Mouse (Mus musculus): ENCODE measurements around the gene Gatad2a. TPM values are rescaled to one million over a fixed set of nuclear protein-coding genes. Genes with fewer than 3 reads are reported as not detected.

The Gatad2a gene
- polyA plus RNA-seq, 1 experiment from 2014 or later = 52.2 TPM

GRCm38 (mm10) chr8:69882021-69882756 lies 114.0 kb downstream of the Gatad2a start:
- Histone ChIP-seq H3K27me3 (ENCODE audit: control insufficient read depth, insufficient read depth, low read length) (peaks cover 82% of the 10 kb centered on the region), H3K4me3 (ENCODE audit: control insufficient read depth in 1 of 2, insufficient read depth in 1 of 2, low read depth in 1 of 2, low read length in 2 of 2) (peak overlapping the region; percentile 40 to 44), H3K9ac (ENCODE audit: low read length) (peak overlapping the region; percentile 45), H3K36me3 (ENCODE audit: control insufficient read depth, insufficient read depth, low read length) (no peaks in the 10 kb centered on the region), H3K4me1 (ENCODE audit: control insufficient read depth in 2 of 2, insufficient read depth in 2 of 2, low read length in 2 of 2) (peaks cover 7 to 24% of the 10 kb centered on the region in 2 experiments; a peak in 3 of 4 replicates), H3K9me3 (ENCODE audit: control insufficient read depth, low read length) (no peaks in the 10 kb centered on the region), H3K4me2 (ENCODE audit: low read length) (peak overlapping the region; percentile 58), H3K27ac (replicated peaks in 1 of 2; ENCODE audit: control insufficient read depth in 1 of 2, insufficient read depth in 1 of 2, low read depth in 2 of 2, low read length in 2 of 2) (no peak overlapping the region)
- ATAC-seq (ENCODE audit: insufficient number of reproducible peaks, insufficient read depth, low FRiP score, low read depth) = no peak
- WGBS = 6% methylated on average over 102 of the region's 103 CpGs

GRCm38 (mm10) chr8:69881261-69881865 lies 114.8 kb downstream of the Gatad2a start:
- Histone ChIP-seq H3K4me1 (ENCODE audit: control insufficient read depth in 2 of 2, insufficient read depth in 2 of 2, low read length in 2 of 2) (peaks cover 6 to 19% of the 10 kb centered on the region in 2 experiments; a peak in 3 of 4 replicates), H3K27ac (replicated peaks in 1 of 2; ENCODE audit: control insufficient read depth in 1 of 2, insufficient read depth in 1 of 2, low read depth in 2 of 2, low read length in 2 of 2) (no peak overlapping the region), H3K27me3 (ENCODE audit: control insufficient read depth, insufficient read depth, low read length) (peaks cover 80% of the 10 kb centered on the region), H3K4me2 (ENCODE audit: low read length) (peak overlapping the region; percentile 58), H3K9me3 (ENCODE audit: control insufficient read depth, low read length) (no peaks in the 10 kb centered on the region), H3K4me3 (ENCODE audit: control insufficient read depth in 1 of 2, insufficient read depth in 1 of 2, low read depth in 1 of 2, low read length in 2 of 2) (peak overlapping the region; percentile 40 to 44; a peak in 3 of 4 replicates), H3K36me3 (ENCODE audit: control insufficient read depth, insufficient read depth, low read length) (no peaks in the 10 kb centered on the region), H3K9ac (ENCODE audit: low read length) (peak overlapping the region; percentile 18; the same call in 1 of the 2 replicates)
- 18% methylated on average over 79 of the region's 79 CpGs for WGBS
- no peak for ATAC-seq (ENCODE audit: insufficient number of reproducible peaks, insufficient read depth, low FRiP score, low read depth)

GRCm38 (mm10) chr8:69880841-69881240 lies 115.3 kb downstream of the Gatad2a start:
- Histone ChIP-seq H3K27ac (replicated peaks in 1 of 2; ENCODE audit: control insufficient read depth in 1 of 2, insufficient read depth in 1 of 2, low read depth in 2 of 2, low read length in 2 of 2) (no peak overlapping the region), H3K9me3 (ENCODE audit: control insufficient read depth, low read length) (no peaks in the 10 kb centered on the region), H3K27me3 (ENCODE audit: control insufficient read depth, insufficient read depth, low read length) (peaks cover 75% of the 10 kb centered on the region), H3K36me3 (ENCODE audit: control insufficient read depth, insufficient read depth, low read length) (no peaks in the 10 kb centered on the region), H3K4me2 (ENCODE audit: low read length) (peak overlapping the region; percentile 58), H3K4me1 (ENCODE audit: control insufficient read depth in 2 of 2, insufficient read depth in 2 of 2, low read length in 2 of 2) (peaks cover 6 to 15% of the 10 kb centered on the region in 2 experiments; a peak in 3 of 4 replicates), H3K9ac (ENCODE audit: low read length) (no peak overlapping the region), H3K4me3 (ENCODE audit: control insufficient read depth in 1 of 2, insufficient read depth in 1 of 2, low read depth in 1 of 2, low read length in 2 of 2) (peak overlapping the region in 1 of 2 experiments; percentile 40; a peak in 2 of 4 replicates)
- 12% methylated on average over 37 of the region's 37 CpGs for WGBS
- ATAC-seq (ENCODE audit: insufficient number of reproducible peaks, insufficient read depth, low FRiP score, low read depth) = no peak

- Histone ChIP-seq H3K9ac (ENCODE audit: low read length) (no peak overlapping the region), H3K36me3 (ENCODE audit: control insufficient read depth, insufficient read depth, low read length) (no peaks in the 10 kb centered on the region), H3K9me3 (ENCODE audit: control insufficient read depth, low read length) (no peaks in the 10 kb centered on the region), H3K27me3 (ENCODE audit: control insufficient read depth, insufficient read depth, low read length) (peaks cover 63% of the 10 kb centered on the region), H3K27ac (replicated peaks in 1 of 2; ENCODE audit: control insufficient read depth in 1 of 2, insufficient read depth in 1 of 2, low read depth in 2 of 2, low read length in 2 of 2) (no peak overlapping the region), H3K4me1 (ENCODE audit: control insufficient read depth in 2 of 2, insufficient read depth in 2 of 2, low read length in 2 of 2) (peaks cover 6 to 14% of the 10 kb centered on the region in 2 experiments; a peak in 3 of 4 replicates), H3K4me2 (ENCODE audit: low read length) (no peak overlapping the region), H3K4me3 (ENCODE audit: control insufficient read depth in 1 of 2, insufficient read depth in 1 of 2, low read depth in 1 of 2, low read length in 2 of 2) (no peak overlapping the region)
- no peak for ATAC-seq (ENCODE audit: insufficient number of reproducible peaks, insufficient read depth, low FRiP score, low read depth)
- 69% methylated on average over 8 of the region's 8 CpGs for WGBS
Observed at GRCm38 (mm10) chr8:69879678-69880077, 116.5 kb downstream of the Gatad2a start.

GRCm38 (mm10) chr8:69877992-69878391 lies 118.2 kb downstream of the Gatad2a start:
- Histone ChIP-seq H3K4me3 (ENCODE audit: control insufficient read depth in 1 of 2, insufficient read depth in 1 of 2, low read depth in 1 of 2, low read length in 2 of 2) (no peak overlapping the region), H3K4me1 (ENCODE audit: control insufficient read depth in 2 of 2, insufficient read depth in 2 of 2, low read length in 2 of 2) (peaks cover 6 to 19% of the 10 kb centered on the region in 2 experiments; a peak in 3 of 4 replicates), H3K36me3 (ENCODE audit: control insufficient read depth, insufficient read depth, low read length) (no peaks in the 10 kb centered on the region), H3K4me2 (ENCODE audit: low read length) (no peak overlapping the region), H3K9ac (ENCODE audit: low read length) (no peak overlapping the region), H3K27me3 (ENCODE audit: control insufficient read depth, insufficient read depth, low read length) (peaks cover 46% of the 10 kb centered on the region), H3K9me3 (ENCODE audit: control insufficient read depth, low read length) (no peaks in the 10 kb centered on the region), H3K27ac (replicated peaks in 1 of 2; ENCODE audit: control insufficient read depth in 1 of 2, insufficient read depth in 1 of 2, low read depth in 2 of 2, low read length in 2 of 2) (no peak overlapping the region)
- WGBS = 57% methylated on average over 3 of the region's 3 CpGs
- ATAC-seq (ENCODE audit: insufficient number of reproducible peaks, insufficient read depth, low FRiP score, low read depth) = no peak

- H3K36me3 ChIP-seq (ENCODE audit: control insufficient read depth, insufficient read depth, low read length) = no peaks in the 10 kb centered on the region
- no peak overlapping the region for H3K27ac ChIP-seq (replicated peaks in 1 of 2; ENCODE audit: control insufficient read depth in 1 of 2, insufficient read depth in 1 of 2, low read depth in 2 of 2, low read length in 2 of 2)
- peaks cover 40% of the 10 kb centered on the region for H3K27me3 ChIP-seq (ENCODE audit: control insufficient read depth, insufficient read depth, low read length)
- no peak for ATAC-seq (ENCODE audit: insufficient number of reproducible peaks, insufficient read depth, low FRiP score, low read depth)
- H3K4me1 ChIP-seq (ENCODE audit: control insufficient read depth in 2 of 2, insufficient read depth in 2 of 2, low read length in 2 of 2) = peaks cover 6 to 17% of the 10 kb centered on the region in 2 experiments; a peak in 3 of 4 replicates
- WGBS = 91% methylated on average over 4 of the region's 4 CpGs
- H3K4me3 ChIP-seq (ENCODE audit: control insufficient read depth in 1 of 2, insufficient read depth in 1 of 2, low read depth in 1 of 2, low read length in 2 of 2) = no peak overlapping the region
- no peak overlapping the region for H3K9ac ChIP-seq (ENCODE audit: low read length)
- no peak overlapping the region for H3K4me2 ChIP-seq (ENCODE audit: low read length)
- H3K9me3 ChIP-seq (ENCODE audit: control insufficient read depth, low read length) = no peaks in the 10 kb centered on the region
Observed at GRCm38 (mm10) chr8:69877396-69877795, 118.8 kb downstream of the Gatad2a start.

GRCm38 (mm10) chr8:69876967-69877366 lies 119.2 kb downstream of the Gatad2a start:
- no peaks in the 10 kb centered on the region for H3K9me3 ChIP-seq (ENCODE audit: control insufficient read depth, low read length)
- H3K4me2 ChIP-seq (ENCODE audit: low read length) = no peak overlapping the region
- no peak overlapping the region for H3K27ac ChIP-seq (replicated peaks in 1 of 2; ENCODE audit: control insufficient read depth in 1 of 2, insufficient read depth in 1 of 2, low read depth in 2 of 2, low read length in 2 of 2)
- H3K27me3 ChIP-seq (ENCODE audit: control insufficient read depth, insufficient read depth, low read length) = peaks cover 36% of the 10 kb centered on the region
- H3K4me1 ChIP-seq (ENCODE audit: control insufficient read depth in 2 of 2, insufficient read depth in 2 of 2, low read length in 2 of 2) = peaks cover 4 to 14% of the 10 kb centered on the region in 2 experiments; a peak in 3 of 4 replicates
- H3K9ac ChIP-seq (ENCODE audit: low read length) = no peak overlapping the region
- ATAC-seq (ENCODE audit: insufficient number of reproducible peaks, insufficient read depth, low FRiP score, low read depth) = no peak
- WGBS = 71% methylated on average over 10 of the region's 10 CpGs
- no peak overlapping the region for H3K4me3 ChIP-seq (ENCODE audit: control insufficient read depth in 1 of 2, insufficient read depth in 1 of 2, low read depth in 1 of 2, low read length in 2 of 2)
- no peaks in the 10 kb centered on the region for H3K36me3 ChIP-seq (ENCODE audit: control insufficient read depth, insufficient read depth, low read length)
